Mouse (Mus musculus): ENCODE measurements at regions not wholly inside any gene's neighbourhood (a gene's known extent, or its start where the extent isn't known, plus 50 kb on each side); places are given as distances from the start of the nearest gene placed in this dataset.

- ATAC-seq (ENCODE audit: low FRiP score, low TSS enrichment), result no peak
- Histone ChIP-seq H3K27ac (replicated peaks) (no peak overlapping the region), H3K9ac (ENCODE audit: low read length) (no peak overlapping the region), H3K36me3 (ENCODE audit: control insufficient read depth, insufficient read depth, low read length) (no peaks in the 10 kb centered on the region), H3K4me1 (replicated peaks; ENCODE audit: control insufficient read depth, insufficient read depth) (no peaks in the 10 kb centered on the region), H3K4me2 (replicated peaks; ENCODE audit: low read depth) (no peak overlapping the region), H3K27me3 (ENCODE audit: control insufficient read depth, insufficient read depth, low read length) (no peaks in the 10 kb centered on the region), H3K9me3 (ENCODE audit: control insufficient read depth, low read length) (no peaks in the 10 kb centered on the region), H3K4me3 (ENCODE audit: low read depth, low read length) (no peak overlapping the region)
- DNase-seq (ENCODE audit: low spot score), result no peak
- TF ChIP-seq EP300 (optimal IDR thresholded peaks at IDR 0.05) (no peak), CTCF (IDR thresholded peaks at IDR 0.05; ENCODE audit: low read depth) (no peak)
Measured at GRCm38 (mm10) chr9:90954613-90955012, 407.6 kb upstream of the Zic4 start.

- Histone ChIP-seq H3K4me1 (replicated peaks; ENCODE audit: control insufficient read depth, insufficient read depth) (no peaks in the 10 kb centered on the region), H3K9ac (ENCODE audit: low read length) (no peak overlapping the region), H3K27ac (replicated peaks) (no peak overlapping the region), H3K4me2 (replicated peaks; ENCODE audit: low read depth) (no peak overlapping the region), H3K4me3 (ENCODE audit: low read depth, low read length) (no peak overlapping the region), H3K36me3 (ENCODE audit: control insufficient read depth, insufficient read depth, low read length) (no peaks in the 10 kb centered on the region), H3K27me3 (ENCODE audit: control insufficient read depth, insufficient read depth, low read length) (no peaks in the 10 kb centered on the region), H3K9me3 (ENCODE audit: control insufficient read depth, low read length) (no peaks in the 10 kb centered on the region)
- no peak for DNase-seq (ENCODE audit: low spot score)
- 59% methylated on average over 4 of the region's 4 CpGs for WGBS
- ATAC-seq (ENCODE audit: low FRiP score, low TSS enrichment), result no peak
- no peak for TF ChIP-seq CTCF (IDR thresholded peaks at IDR 0.05; ENCODE audit: low read depth)
- no peak for TF ChIP-seq EP300 (optimal IDR thresholded peaks at IDR 0.05)
Measured at GRCm38 (mm10) chr9:90961436-90961835, 400.8 kb upstream of the Zic4 start.

- H3K4me1 ChIP-seq (replicated peaks; ENCODE audit: control insufficient read depth, insufficient read depth), result no peaks in the 10 kb centered on the region
- DNase-seq (ENCODE audit: low spot score) (no peak), ATAC-seq (ENCODE audit: low FRiP score, low TSS enrichment) (no peak)
- no peaks in the 10 kb centered on the region for H3K27me3 ChIP-seq (ENCODE audit: control insufficient read depth, insufficient read depth, low read length)
- 67% methylated on average over 3 of the region's 3 CpGs for WGBS
- no peak overlapping the region for H3K27ac ChIP-seq (replicated peaks)
- H3K9me3 ChIP-seq (ENCODE audit: control insufficient read depth, low read length), result no peaks in the 10 kb centered on the region
- TF ChIP-seq EP300 (optimal IDR thresholded peaks at IDR 0.05) (no peak), CTCF (IDR thresholded peaks at IDR 0.05; ENCODE audit: low read depth) (no peak)
- no peak overlapping the region for H3K4me3 ChIP-seq (ENCODE audit: low read depth, low read length)
- H3K36me3 ChIP-seq (ENCODE audit: control insufficient read depth, insufficient read depth, low read length), result no peaks in the 10 kb centered on the region
- H3K4me2 ChIP-seq (replicated peaks; ENCODE audit: low read depth), result no peak overlapping the region
- no peak overlapping the region for H3K9ac ChIP-seq (ENCODE audit: low read length)
Measured at GRCm38 (mm10) chr9:90964043-90964442, 398.2 kb upstream of the Zic4 start.

- Histone ChIP-seq H3K9ac (ENCODE audit: low read length) (no peak overlapping the region), H3K9me3 (ENCODE audit: control insufficient read depth, low read length) (no peaks in the 10 kb centered on the region), H3K4me1 (replicated peaks; ENCODE audit: control insufficient read depth, insufficient read depth) (no peaks in the 10 kb centered on the region), H3K4me2 (replicated peaks; ENCODE audit: low read depth) (no peak overlapping the region), H3K36me3 (ENCODE audit: control insufficient read depth, insufficient read depth, low read length) (no peaks in the 10 kb centered on the region), H3K4me3 (ENCODE audit: low read depth, low read length) (no peak overlapping the region), H3K27ac (replicated peaks) (no peak overlapping the region), H3K27me3 (ENCODE audit: control insufficient read depth, insufficient read depth, low read length) (no peaks in the 10 kb centered on the region)
- whole genome bisulfite sequencing, result 67% methylated on average over 4 of the region's 4 CpGs
- ATAC-seq (ENCODE audit: low FRiP score, low TSS enrichment) (no peak), DNase-seq (ENCODE audit: low spot score) (no peak)
- TF ChIP-seq EP300 (optimal IDR thresholded peaks at IDR 0.05), result no peak
- TF ChIP-seq CTCF (IDR thresholded peaks at IDR 0.05; ENCODE audit: low read depth), result no peak
Measured at GRCm38 (mm10) chr9:90978730-90979129, 383.5 kb upstream of the Zic4 start.

- no peaks in the 10 kb centered on the region for H3K36me3 ChIP-seq (ENCODE audit: control insufficient read depth, insufficient read depth, low read length)
- no peak overlapping the region for H3K4me2 ChIP-seq (replicated peaks; ENCODE audit: low read depth)
- no peaks in the 10 kb centered on the region for H3K9me3 ChIP-seq (ENCODE audit: control insufficient read depth, low read length)
- ATAC-seq (ENCODE audit: low FRiP score, low TSS enrichment) (no peak), DNase-seq (ENCODE audit: low spot score) (no peak)
- no peaks in the 10 kb centered on the region for H3K4me1 ChIP-seq (replicated peaks; ENCODE audit: control insufficient read depth, insufficient read depth)
- H3K9ac ChIP-seq (ENCODE audit: low read length), result no peak overlapping the region
- H3K27me3 ChIP-seq (ENCODE audit: control insufficient read depth, insufficient read depth, low read length), result no peaks in the 10 kb centered on the region
- H3K4me3 ChIP-seq (ENCODE audit: low read depth, low read length), result no peak overlapping the region
- H3K27ac ChIP-seq (replicated peaks), result no peak overlapping the region
- TF ChIP-seq EP300 (optimal IDR thresholded peaks at IDR 0.05) (no peak), CTCF (IDR thresholded peaks at IDR 0.05; ENCODE audit: low read depth) (no peak)
- WGBS, result 48% methylated on average over 6 of the region's 6 CpGs
Measured at GRCm38 (mm10) chr9:90980023-90980802, 382.0 kb upstream of the Zic4 start.

GRCm38 (mm10) chr9:90999178-90999577 lies 363.0 kb upstream of the Zic4 start:
- Histone ChIP-seq H3K4me2 (replicated peaks; ENCODE audit: low read depth) (no peak overlapping the region), H3K4me3 (ENCODE audit: low read depth, low read length) (no peak overlapping the region), H3K27ac (replicated peaks) (no peak overlapping the region), H3K9me3 (ENCODE audit: control insufficient read depth, low read length) (no peaks in the 10 kb centered on the region), H3K27me3 (ENCODE audit: control insufficient read depth, insufficient read depth, low read length) (no peaks in the 10 kb centered on the region), H3K36me3 (ENCODE audit: control insufficient read depth, insufficient read depth, low read length) (no peaks in the 10 kb centered on the region), H3K9ac (ENCODE audit: low read length) (no peak overlapping the region), H3K4me1 (replicated peaks; ENCODE audit: control insufficient read depth, insufficient read depth) (no peaks in the 10 kb centered on the region)
- no peak for DNase-seq (ENCODE audit: low spot score)
- 66% methylated on average over 1 of the region's 1 CpGs for WGBS
- TF ChIP-seq CTCF (IDR thresholded peaks at IDR 0.05; ENCODE audit: low read depth), result no peak
- TF ChIP-seq EP300 (optimal IDR thresholded peaks at IDR 0.05), result no peak
- no peak for ATAC-seq (ENCODE audit: low FRiP score, low TSS enrichment)

Measured in stomach, postnatal 0 days (tissue).